Mouse (Mus musculus): ENCODE results near the gene Pdlim4. TPM values are rescaled to one million over a fixed set of nuclear protein-coding genes. Genes with fewer than 3 reads are reported as not detected.

Pdlim4 gene
- polyA plus RNA-seq, 1 experiment from 2014 or later = 33.4 TPM

Other genes starting within 250 kb of the Pdlim4 start
- 0.35 TPM in 1 of 2 replicates, not detected in the other for gene Gm12216, start 209.8 kb downstream of the Pdlim4 start, polyA plus RNA-seq (2015; fragmentation: Nextera tagmentation; extraction: Ambion mirVana)
- 10.9 and 12.1 TPM in 2 replicates for gene Slc22a5, start 177.4 kb downstream of the Pdlim4 start, polyA plus RNA-seq (2015; fragmentation: Nextera tagmentation; extraction: Ambion mirVana)
- 3.1 and 3.7 TPM in 2 replicates for gene Slc22a21, start 88.7 kb downstream of the Pdlim4 start, polyA plus RNA-seq (2015; fragmentation: Nextera tagmentation; extraction: Ambion mirVana)
- 4.4 and 5.3 TPM in 2 replicates for gene Slc22a4, start 40.9 kb downstream of the Pdlim4 start, polyA plus RNA-seq (2015; fragmentation: Nextera tagmentation; extraction: Ambion mirVana)
- 9.2 and 10.1 TPM in 2 replicates for gene P4ha2, start 31.1 kb upstream of the Pdlim4 start, polyA plus RNA-seq (2015; fragmentation: Nextera tagmentation; extraction: Ambion mirVana)
- gene Csf2, start 180.7 kb upstream of the Pdlim4 start, polyA plus RNA-seq (2015; fragmentation: Nextera tagmentation; extraction: Ambion mirVana) = not detected in 2 replicates
- not detected in 2 replicates for gene Il3, start 198.3 kb upstream of the Pdlim4 start, polyA plus RNA-seq (2015; fragmentation: Nextera tagmentation; extraction: Ambion mirVana)
- gene Acsl6, start 234.8 kb upstream of the Pdlim4 start, polyA plus RNA-seq (2015; fragmentation: Nextera tagmentation; extraction: Ambion mirVana) = 44.0 and 45.4 TPM in 2 replicates

Measured in hindbrain, embryonic 15.5 days (tissue).